Mouse (Mus musculus) C2C12 (cell line): ENCODE results near the gene Acot8. TPM values are rescaled to one million over a fixed set of nuclear protein-coding genes. Genes with fewer than 3 reads are reported as not detected.
"Not testable (repeated sequence)": the region's sequence is repeated elsewhere in the genome, so short reads cannot be mapped to it uniquely, and the experiment has no call there.

Experiments used
- H3K27me3 ChIP-seq: one replicate; pipeline ENCODE4 v1.6.1; 2011; ENCODE audit not compliant: control insufficient read depth, insufficient read depth, insufficient read length
- H3K36me3 ChIP-seq: one replicate; pipeline ENCODE4 v1.6.1; 2011; ENCODE audit not compliant: control insufficient read depth, insufficient read depth
- H3K4me3 ChIP-seq: one replicate; pipeline ENCODE4 v1.5.1; 2011; ENCODE audit warnings: mild to moderate bottlenecking, control low read depth; ENCODE audit not compliant: poor library complexity, insufficient read depth, severe bottlenecking
- H3K79me2 ChIP-seq: one replicate; pipeline ENCODE4 v1.6.1; 2011; ENCODE audit not compliant: control insufficient read depth, insufficient read depth
- H3K79me3 ChIP-seq: one replicate; pipeline ENCODE4 v1.6.1; 2011; ENCODE audit warnings: low read depth, control low read depth
- H3ac ChIP-seq: one replicate; pipeline ENCODE3; 2011; ENCODE audit warnings: low read depth; ENCODE audit not compliant: control insufficient read depth, insufficient read length
- CEBPB ChIP-seq: IDR thresholded peaks from one replicate; pipeline ENCODE4 v1.6.1; 2011; ENCODE audit warnings: low read depth, mild to moderate bottlenecking, control low read depth, moderate library complexity
- CTCF ChIP-seq: IDR thresholded peaks from one replicate; pipeline ENCODE4 v1.5.1; 2011; ENCODE audit not compliant: control insufficient read depth, insufficient read depth, insufficient read length
- FOSL1 ChIP-seq: IDR thresholded peaks from one replicate; pipeline ENCODE4 v1.8.0; 2011; ENCODE audit warnings: mild to moderate bottlenecking, low read length; ENCODE audit not compliant: poor library complexity, insufficient read depth, severe bottlenecking
- MAX ChIP-seq: IDR thresholded peaks from one replicate; pipeline ENCODE4 v1.6.1; 2011; ENCODE audit warnings: mild to moderate bottlenecking, control low read depth
- MYOD1 ChIP-seq: IDR thresholded peaks from one replicate; pipeline ENCODE4 v1.6.1; 2011; ENCODE audit warnings: low read depth; ENCODE audit not compliant: control insufficient read depth, insufficient read length
- MYOG ChIP-seq: IDR thresholded peaks from one replicate; pipeline ENCODE4 v1.6.1; 2011; ENCODE audit not compliant: control insufficient read depth, insufficient read length; ENCODE audit errors: extremely low read depth
- USF1 ChIP-seq: IDR thresholded peaks from one replicate; pipeline ENCODE4 v1.6.1; 2011; ENCODE audit warnings: low read depth, mild to moderate bottlenecking, control low read depth, moderate library complexity
- polyA plus RNA-seq: library from polyadenylated mRNA; unstranded; fragments of >200 nt; fragmentation: generic; extraction: Trizol; gene quantifications from one replicate; pipeline ENCODE4 v1.2.1, GENCODE M21; 2012; ENCODE audit warnings: missing spikeins

Acot8 gene
- polyA plus RNA-seq, 1 experiment: 20.5 TPM

- H3K79me2 ChIP-seq: peaks cover 48% of the 10 kb centered on the region
- peaks cover 13% of the 10 kb centered on the region for H3K36me3 ChIP-seq
- TF ChIP-seq USF1 (no peak), MYOG (no peak), CEBPB (no peak), MAX (peak; percentile 52)
- H3K79me3 ChIP-seq: peaks cover 22% of the 10 kb centered on the region
- H3K27me3 ChIP-seq: no peaks in the 10 kb centered on the region
- peak overlapping the region; percentile 94 for H3K4me3 ChIP-seq
- H3ac ChIP-seq: peak overlapping the region; percentile 81
These were observed 643 bp upstream of the Acot8 start for GRCm38 (mm10) chr2:164805332-164805718.

- Histone ChIP-seq H3K36me3 (peaks cover 27% of the 10 kb centered on the region), H3K27me3 (no peaks in the 10 kb centered on the region), H3K79me2 (peaks cover 48% of the 10 kb centered on the region), H3ac (peak overlapping the region; percentile 72), H3K4me3 (peak overlapping the region; percentile 94), H3K79me3 (peaks cover 22% of the 10 kb centered on the region)
- TF ChIP-seq USF1: no peak
- TF ChIP-seq CTCF: no peak
- TF ChIP-seq MYOG: no peak
- no peak for TF ChIP-seq MYOD1
- TF ChIP-seq MAX: no peak
- no peak for TF ChIP-seq FOSL1
- no peak for TF ChIP-seq CEBPB
These were observed 765 bp downstream of the Acot8 start for GRCm38 (mm10) chr2:164803921-164804313.

- peak overlapping the region; percentile 94 for H3K4me3 ChIP-seq
- H3K79me3 ChIP-seq: peaks cover 22% of the 10 kb centered on the region
- H3K79me2 ChIP-seq: peaks cover 48% of the 10 kb centered on the region
- peak overlapping the region; percentile 61 for H3ac ChIP-seq
- peaks cover 29% of the 10 kb centered on the region for H3K36me3 ChIP-seq
- TF ChIP-seq MAX: no peak
- TF ChIP-seq CTCF: no peak
- TF ChIP-seq CEBPB: no peak
- no peak for TF ChIP-seq MYOG
- no peak for TF ChIP-seq MYOD1
- no peak for TF ChIP-seq FOSL1
- no peak for TF ChIP-seq USF1
- H3K27me3 ChIP-seq: no peaks in the 10 kb centered on the region
These were observed 1.3 kb downstream of the Acot8 start for GRCm38 (mm10) chr2:164803201-164803920.

- H3K27me3 ChIP-seq: no peaks in the 10 kb centered on the region
- peaks cover 35% of the 10 kb centered on the region for H3K79me2 ChIP-seq
- H3K4me3 ChIP-seq: no peak overlapping the region
- TF ChIP-seq FOSL1 (no peak), MYOG (no peak), CTCF (no peak), USF1 (no peak), CEBPB (no peak), MYOD1 (no peak)
- peaks cover 50% of the 10 kb centered on the region for H3K36me3 ChIP-seq
- peaks cover 20% of the 10 kb centered on the region for H3K79me3 ChIP-seq
- no peak overlapping the region for H3ac ChIP-seq
These were observed 4.3 kb downstream of the Acot8 start for GRCm38 (mm10) chr2:164800252-164801004.

- peaks cover 11% of the 10 kb centered on the region for H3K79me3 ChIP-seq
- H3ac ChIP-seq, H3K27me3 ChIP-seq, H3K4me3 ChIP-seq: not testable (repeated sequence)
- peaks cover 64% of the 10 kb centered on the region for H3K36me3 ChIP-seq
- peaks cover 24% of the 10 kb centered on the region for H3K79me2 ChIP-seq
These were observed 6.1 kb downstream of the Acot8 start for GRCm38 (mm10) chr2:164798554-164798953.

- TF ChIP-seq MYOD1 (no peak), FOSL1 (no peak), CTCF (no peak), MYOG (no peak), MAX (no peak), CEBPB (no peak), USF1 (no peak)
- H3K79me3 ChIP-seq: no peaks in the 10 kb centered on the region
- no peak overlapping the region for H3ac ChIP-seq
- no peak overlapping the region for H3K4me3 ChIP-seq
- H3K79me2 ChIP-seq: no peaks in the 10 kb centered on the region
- peaks cover 74% of the 10 kb centered on the region for H3K36me3 ChIP-seq
- H3K27me3 ChIP-seq: no peaks in the 10 kb centered on the region
These were observed 8.8 kb downstream of the Acot8 start for GRCm38 (mm10) chr2:164795868-164796267.
